Mouse (Mus musculus): Measurements from ENCODE around the gene Ppm1k. TPM values are rescaled to one million over a fixed set of nuclear protein-coding genes. Genes with fewer than 3 reads are reported as not detected.

Gene Ppm1k
- polyA plus RNA-seq, 1 experiment from 2014 or later, result 7.6 TPM

DNA sequence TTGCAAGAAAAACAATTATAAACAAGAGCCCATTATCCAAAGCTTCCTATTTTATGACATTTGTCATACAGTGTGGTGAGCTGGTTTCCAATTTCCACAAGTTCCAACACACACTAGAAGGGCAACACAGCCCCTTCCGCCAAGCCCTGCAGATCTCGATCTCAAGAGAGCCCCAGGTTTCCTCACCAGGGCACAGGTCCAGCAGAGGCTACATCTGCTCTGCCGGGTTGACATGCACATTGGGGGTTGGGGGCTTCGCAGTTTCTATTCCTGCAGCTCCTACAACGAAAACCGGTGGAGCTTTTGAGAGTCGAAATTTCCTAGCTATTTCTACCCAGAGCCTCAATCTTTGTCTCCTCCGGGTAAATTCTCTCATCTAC, 1.0 kb downstream of the Ppm1k start:
- H3K9me3 ChIP-seq (ENCODE audit: control insufficient read depth, low read length), result no peaks in the 10 kb centered on the region
- 1% methylated on average over 8 of the region's 8 CpGs for WGBS
- ATAC-seq (ENCODE audit: low read depth), result no peak
- H3K27me3 ChIP-seq (ENCODE audit: control insufficient read depth, insufficient read depth, low read depth, low read length), result no peaks in the 10 kb centered on the region
- no peaks in the 10 kb centered on the region for H3K36me3 ChIP-seq (ENCODE audit: control insufficient read depth, insufficient read depth, low read length)
- H3K9ac ChIP-seq (ENCODE audit: low read length), result peak overlapping the region; percentile 83
- peaks cover 16% of the 10 kb centered on the region for H3K4me1 ChIP-seq (replicated peaks; ENCODE audit: control insufficient read depth, insufficient read depth, low read length)
- H3K4me3 ChIP-seq (ENCODE audit: low read length), result peak overlapping the region; percentile 71
- peak overlapping the region; percentile 83 for H3K27ac ChIP-seq (ENCODE audit: low read length)
- H3K4me2 ChIP-seq (ENCODE audit: low read depth, low read length), result peak overlapping the region; percentile 88

DNA sequence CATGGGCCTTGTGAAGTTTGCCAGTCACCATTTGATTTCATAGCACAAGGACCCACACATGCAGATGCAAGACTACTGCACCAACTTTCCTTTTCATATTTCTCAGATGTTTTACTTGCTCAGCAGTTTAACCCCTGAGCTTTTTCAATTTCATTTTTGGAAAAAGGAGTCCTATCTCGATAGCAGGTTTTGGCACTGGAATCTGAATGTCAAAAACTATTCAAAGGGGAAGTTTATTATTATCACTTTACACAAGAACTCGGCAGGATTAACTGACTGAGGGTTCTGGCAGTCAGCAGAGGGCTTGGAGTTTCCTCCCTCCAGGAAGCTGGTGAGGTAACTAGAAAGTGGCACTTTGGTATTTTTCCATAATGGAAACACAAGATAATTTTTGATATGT, 1.9 kb downstream of the Ppm1k start:
- no peaks in the 10 kb centered on the region for H3K9me3 ChIP-seq (ENCODE audit: control insufficient read depth, low read length)
- H3K9ac ChIP-seq (ENCODE audit: low read length), result peak overlapping the region; percentile 83; the same call in 1 of the 2 replicates
- WGBS, result 27% methylated on average over 2 of the region's 2 CpGs
- no peaks in the 10 kb centered on the region for H3K27me3 ChIP-seq (ENCODE audit: control insufficient read depth, insufficient read depth, low read depth, low read length)
- H3K4me1 ChIP-seq (replicated peaks; ENCODE audit: control insufficient read depth, insufficient read depth, low read length), result peaks cover 16% of the 10 kb centered on the region
- no peaks in the 10 kb centered on the region for H3K36me3 ChIP-seq (ENCODE audit: control insufficient read depth, insufficient read depth, low read length)
- H3K27ac ChIP-seq (ENCODE audit: low read length), result no peak overlapping the region
- H3K4me2 ChIP-seq (ENCODE audit: low read depth, low read length), result peak overlapping the region; percentile 88
- H3K4me3 ChIP-seq (ENCODE audit: low read length), result peak overlapping the region; percentile 71
- no peak for ATAC-seq (ENCODE audit: low read depth)

DNA sequence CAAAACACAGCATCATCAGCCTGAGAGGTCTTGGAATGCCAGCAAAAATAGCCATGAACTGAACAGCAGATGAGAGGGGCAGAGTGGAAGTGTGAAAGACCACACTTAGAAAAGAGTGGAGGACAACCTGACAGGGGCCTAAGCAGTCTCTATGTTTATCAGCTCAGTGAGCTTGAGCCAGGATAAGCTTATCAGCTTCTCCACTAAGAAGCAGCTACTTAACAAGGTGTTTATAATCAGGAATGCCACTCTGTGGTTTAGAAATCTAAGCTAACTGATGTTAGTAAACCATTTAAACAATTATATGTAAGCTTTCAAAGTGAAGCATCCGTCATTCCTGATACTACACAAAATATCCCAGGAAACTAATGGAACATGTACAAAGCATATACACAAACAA, 3.2 kb downstream of the Ppm1k start:
- H3K9me3 ChIP-seq (ENCODE audit: control insufficient read depth, low read length), result no peaks in the 10 kb centered on the region
- H3K4me1 ChIP-seq (replicated peaks; ENCODE audit: control insufficient read depth, insufficient read depth, low read length), result peaks cover 16% of the 10 kb centered on the region
- H3K4me3 ChIP-seq (ENCODE audit: low read length), result no peak overlapping the region
- H3K27me3 ChIP-seq (ENCODE audit: control insufficient read depth, insufficient read depth, low read depth, low read length), result no peaks in the 10 kb centered on the region
- WGBS, result 43% methylated on average over 1 of the region's 1 CpGs
- H3K4me2 ChIP-seq (ENCODE audit: low read depth, low read length), result no peak overlapping the region
- no peak for ATAC-seq (ENCODE audit: low read depth)
- H3K27ac ChIP-seq (ENCODE audit: low read length), result no peak overlapping the region
- H3K36me3 ChIP-seq (ENCODE audit: control insufficient read depth, insufficient read depth, low read length), result no peaks in the 10 kb centered on the region; the same call in 1 of the 2 replicates
- no peak overlapping the region for H3K9ac ChIP-seq (ENCODE audit: low read length)

DNA sequence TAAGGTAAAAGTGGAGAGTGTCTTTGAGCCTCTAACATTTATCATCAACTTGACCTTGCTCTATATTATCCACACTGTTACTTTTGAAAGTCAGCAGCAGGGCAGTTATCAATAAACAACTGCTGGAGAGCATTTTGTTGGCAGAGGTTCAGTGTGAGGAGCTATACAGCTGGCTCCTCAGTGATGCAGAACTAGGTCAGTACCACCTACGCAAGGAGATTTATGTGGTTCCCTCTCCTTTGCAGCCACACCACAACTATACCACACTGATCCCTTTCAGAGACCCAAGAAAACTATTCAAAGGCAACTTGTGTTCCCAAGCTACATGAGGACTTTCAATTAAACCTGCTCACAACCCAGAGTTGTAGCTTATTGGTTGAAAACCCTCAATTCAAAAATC, 3.8 kb downstream of the Ppm1k start:
- H3K9ac ChIP-seq (ENCODE audit: low read length), result no peak overlapping the region
- H3K4me1 ChIP-seq (replicated peaks; ENCODE audit: control insufficient read depth, insufficient read depth, low read length), result peaks cover 16% of the 10 kb centered on the region
- H3K27ac ChIP-seq (ENCODE audit: low read length), result no peak overlapping the region
- H3K9me3 ChIP-seq (ENCODE audit: control insufficient read depth, low read length), result no peaks in the 10 kb centered on the region
- H3K36me3 ChIP-seq (ENCODE audit: control insufficient read depth, insufficient read depth, low read length), result no peaks in the 10 kb centered on the region; the same call in 1 of the 2 replicates
- H3K4me2 ChIP-seq (ENCODE audit: low read depth, low read length), result no peak overlapping the region
- H3K4me3 ChIP-seq (ENCODE audit: low read length), result no peak overlapping the region
- ATAC-seq (ENCODE audit: low read depth), result no peak
- no peaks in the 10 kb centered on the region for H3K27me3 ChIP-seq (ENCODE audit: control insufficient read depth, insufficient read depth, low read depth, low read length)
- WGBS, result 54% methylated on average over 1 of the region's 1 CpGs

DNA sequence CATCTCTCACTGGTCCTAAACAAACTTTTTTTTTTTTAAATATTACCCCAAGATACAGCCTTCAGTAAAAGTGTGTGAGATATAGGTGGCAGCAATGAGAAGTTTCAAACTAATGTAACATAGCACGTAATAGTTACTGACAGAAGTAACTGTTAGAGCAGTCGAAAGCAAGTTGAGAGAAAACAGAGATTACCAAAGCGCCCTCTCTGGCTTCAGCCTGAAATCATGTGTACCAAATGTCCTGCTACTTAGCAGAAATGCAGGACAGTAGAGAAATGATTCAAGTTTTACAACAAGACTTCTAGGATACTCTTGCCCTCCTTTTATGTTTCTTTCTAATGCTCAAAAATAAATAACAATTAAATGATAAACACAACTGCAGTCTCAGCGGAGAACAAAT, 4.3 kb downstream of the Ppm1k start:
- Histone ChIP-seq H3K27ac (ENCODE audit: low read length) (no peak overlapping the region), H3K36me3 (ENCODE audit: control insufficient read depth, insufficient read depth, low read length) (no peaks in the 10 kb centered on the region; the same call in 1 of the 2 replicates), H3K4me1 (replicated peaks; ENCODE audit: control insufficient read depth, insufficient read depth, low read length) (peaks cover 16% of the 10 kb centered on the region), H3K9me3 (ENCODE audit: control insufficient read depth, low read length) (no peaks in the 10 kb centered on the region), H3K9ac (ENCODE audit: low read length) (no peak overlapping the region), H3K4me2 (ENCODE audit: low read depth, low read length) (no peak overlapping the region), H3K27me3 (ENCODE audit: control insufficient read depth, insufficient read depth, low read depth, low read length) (no peaks in the 10 kb centered on the region), H3K4me3 (ENCODE audit: low read length) (no peak overlapping the region)
- ATAC-seq (ENCODE audit: low read depth), result no peak
- 41% methylated on average over 4 of the region's 4 CpGs for WGBS

DNA sequence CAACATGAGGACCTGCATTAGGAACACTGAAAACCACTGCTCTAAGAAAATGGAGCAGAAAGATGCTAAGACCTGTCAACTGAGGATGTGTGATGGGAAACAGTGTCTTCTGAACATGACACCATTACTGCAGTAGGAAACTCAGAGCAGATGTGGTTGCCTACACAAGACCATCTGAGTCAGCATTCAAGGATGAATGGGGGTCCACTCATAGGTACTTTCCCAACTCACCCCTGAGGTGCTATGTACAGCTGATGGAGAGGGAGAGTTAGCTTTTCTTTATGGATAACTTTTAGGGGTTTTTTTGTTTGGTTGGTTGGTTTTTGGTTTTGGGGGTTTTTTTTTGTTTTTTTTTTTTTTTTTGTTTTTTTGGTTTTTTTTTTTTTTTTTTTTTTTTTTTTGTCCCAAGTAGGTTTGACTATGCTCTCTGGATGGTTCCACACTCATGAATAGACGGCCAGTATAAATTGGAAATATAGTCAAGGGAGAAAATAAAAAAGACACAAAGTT, 5.9 kb downstream of the Ppm1k start:
- Histone ChIP-seq H3K4me1 (replicated peaks; ENCODE audit: control insufficient read depth, insufficient read depth, low read length) (peaks cover 16% of the 10 kb centered on the region), H3K9me3 (ENCODE audit: control insufficient read depth, low read length) (no peaks in the 10 kb centered on the region), H3K9ac (ENCODE audit: low read length) (no peak overlapping the region), H3K36me3 (ENCODE audit: control insufficient read depth, insufficient read depth, low read length) (no peaks in the 10 kb centered on the region; the same call in 1 of the 2 replicates), H3K4me2 (ENCODE audit: low read depth, low read length) (no peak overlapping the region), H3K27me3 (ENCODE audit: control insufficient read depth, insufficient read depth, low read depth, low read length) (no peaks in the 10 kb centered on the region), H3K27ac (ENCODE audit: low read length) (no peak overlapping the region), H3K4me3 (ENCODE audit: low read length) (no peak overlapping the region)
- no peak for ATAC-seq (ENCODE audit: low read depth)
- WGBS, result 72% methylated on average over 1 of the region's 1 CpGs

DNA sequence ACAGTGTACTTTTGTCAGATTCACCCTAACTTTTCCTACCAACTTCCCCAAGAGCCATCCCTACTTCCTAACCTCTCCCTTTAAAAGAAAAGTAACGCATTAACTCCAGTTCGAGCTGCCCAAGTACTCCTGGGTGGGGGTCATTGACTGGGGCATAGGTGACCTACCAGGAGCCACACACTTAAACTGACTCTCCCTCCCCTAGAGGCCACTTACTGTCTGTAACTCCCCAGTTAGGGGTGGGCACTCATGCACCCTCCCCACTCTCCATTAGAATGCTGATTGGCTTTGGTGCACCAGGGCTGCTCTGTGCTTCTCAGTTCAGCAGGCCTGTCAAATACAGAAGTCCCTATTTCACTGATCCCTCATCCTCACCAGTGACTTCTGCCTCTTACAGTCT, 8.3 kb downstream of the Ppm1k start:
- WGBS, result 82% methylated on average over 2 of the region's 2 CpGs

DNA sequence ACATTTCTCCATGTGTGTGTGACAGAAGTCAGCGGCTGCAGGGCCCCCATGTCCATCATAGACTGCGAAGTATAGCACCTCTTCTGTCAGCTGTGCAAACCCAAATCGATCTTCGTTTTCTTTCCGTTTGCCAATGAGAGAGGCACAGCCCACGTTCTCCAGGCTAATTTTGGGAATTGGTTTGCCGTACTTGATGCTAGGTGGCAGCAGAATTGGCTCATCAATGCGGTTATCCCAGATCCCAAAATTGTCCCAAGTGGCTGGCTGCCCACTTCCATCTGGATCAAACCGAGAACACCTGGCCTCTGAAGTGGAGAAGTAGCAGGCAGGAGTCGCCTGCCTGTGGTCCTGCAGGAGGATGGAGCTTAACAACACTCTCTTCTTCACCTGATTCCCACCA, 10.5 kb downstream of the Ppm1k start:
- H3K9ac ChIP-seq (ENCODE audit: low read length), result no peak overlapping the region
- H3K4me1 ChIP-seq (replicated peaks; ENCODE audit: control insufficient read depth, insufficient read depth, low read length), result no peaks in the 10 kb centered on the region
- H3K27me3 ChIP-seq (ENCODE audit: control insufficient read depth, insufficient read depth, low read depth, low read length), result no peaks in the 10 kb centered on the region
- WGBS, result 87% methylated on average over 10 of the region's 10 CpGs
- H3K9me3 ChIP-seq (ENCODE audit: control insufficient read depth, low read length), result no peaks in the 10 kb centered on the region
- peaks cover 2% of the 10 kb centered on the region; the same call in 1 of the 2 replicates for H3K36me3 ChIP-seq (ENCODE audit: control insufficient read depth, insufficient read depth, low read length)
- ATAC-seq (ENCODE audit: low read depth), result no peak
- no peak overlapping the region for H3K4me2 ChIP-seq (ENCODE audit: low read depth, low read length)
- no peak overlapping the region for H3K4me3 ChIP-seq (ENCODE audit: low read length)
- no peak overlapping the region for H3K27ac ChIP-seq (ENCODE audit: low read length)

More for the DNA sequence above, 8.3 kb downstream of the Ppm1k start:
- Histone ChIP-seq H3K4me3 (ENCODE audit: low read length) (no peak overlapping the region), H3K36me3 (ENCODE audit: control insufficient read depth, insufficient read depth, low read length) (peaks cover 2% of the 10 kb centered on the region; the same call in 1 of the 2 replicates), H3K27me3 (ENCODE audit: control insufficient read depth, insufficient read depth, low read depth, low read length) (no peaks in the 10 kb centered on the region), H3K9ac (ENCODE audit: low read length) (no peak overlapping the region), H3K27ac (ENCODE audit: low read length) (no peak overlapping the region), H3K4me1 (replicated peaks; ENCODE audit: control insufficient read depth, insufficient read depth, low read length) (peaks cover 5% of the 10 kb centered on the region; the same call in 1 of the 2 replicates), H3K9me3 (ENCODE audit: control insufficient read depth, low read length) (no peaks in the 10 kb centered on the region), H3K4me2 (ENCODE audit: low read depth, low read length) (no peak overlapping the region)
- ATAC-seq (ENCODE audit: low read depth), result no peak

DNA sequence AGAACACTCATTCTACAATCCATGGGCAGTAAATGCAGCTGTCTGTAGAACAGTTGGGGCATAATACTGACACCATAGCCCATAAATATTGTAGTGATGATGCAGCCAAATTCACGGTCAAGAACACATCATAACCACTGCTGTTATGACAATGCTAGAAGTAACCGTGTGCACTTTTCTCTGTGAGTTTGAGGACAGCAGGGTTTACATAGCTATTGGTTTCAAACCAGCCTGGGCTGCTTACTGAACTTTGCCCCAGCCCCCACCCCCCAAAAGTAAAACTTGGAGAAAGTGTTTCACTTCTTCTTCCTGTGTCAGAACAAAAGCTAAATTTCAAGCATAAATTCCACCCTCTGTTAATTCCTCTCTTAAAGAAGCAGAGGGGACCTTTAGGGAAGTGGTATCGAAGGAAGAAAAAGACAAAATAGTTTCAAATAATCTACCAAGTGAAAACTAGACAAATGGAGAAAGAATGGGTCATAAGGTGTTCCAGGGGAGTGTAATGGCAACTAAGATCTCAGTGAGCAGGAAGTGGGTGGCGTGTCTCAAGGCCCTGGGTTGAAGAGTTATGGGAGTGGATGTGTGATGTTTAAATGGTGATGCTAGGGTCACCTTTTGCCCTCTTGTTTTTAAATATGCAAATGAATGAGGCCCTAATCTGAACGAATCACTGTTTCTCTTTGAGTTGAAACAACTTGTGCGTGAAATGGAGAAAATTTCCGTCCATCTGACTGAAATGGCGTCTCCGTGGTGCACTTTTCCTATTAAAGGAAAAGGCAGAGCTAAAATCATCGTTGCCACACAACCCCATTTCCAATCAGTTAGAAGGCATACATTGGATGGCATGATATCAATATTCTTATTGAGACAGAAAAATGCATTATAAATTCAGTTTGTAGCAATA, 14.3 kb downstream of the Ppm1k start:
- H3K4me2 ChIP-seq (ENCODE audit: low read depth, low read length), result no peak overlapping the region
- no peaks in the 10 kb centered on the region for H3K4me1 ChIP-seq (replicated peaks; ENCODE audit: control insufficient read depth, insufficient read depth, low read length)
- H3K36me3 ChIP-seq (ENCODE audit: control insufficient read depth, insufficient read depth, low read length), result 0 out of 2 replicates have a peak, but pooled peaks cover 6% of the 10 kb centered on the region
- H3K27me3 ChIP-seq (ENCODE audit: control insufficient read depth, insufficient read depth, low read depth, low read length), result no peaks in the 10 kb centered on the region
- peak; percentile 90 for ATAC-seq (ENCODE audit: low read depth)
- H3K9ac ChIP-seq (ENCODE audit: low read length), result no peak overlapping the region
- H3K4me3 ChIP-seq (ENCODE audit: low read length), result no peak overlapping the region
- peak overlapping the region; percentile 36; the same call in 1 of the 2 replicates for H3K27ac ChIP-seq (ENCODE audit: low read length)
- H3K9me3 ChIP-seq (ENCODE audit: control insufficient read depth, low read length), result no peaks in the 10 kb centered on the region
- 72% methylated on average over 10 of the region's 10 CpGs for WGBS

Data from lung, embryonic 16.5 days (tissue).